Mouse (Mus musculus) olfactory bulb, adult 2 months (tissue): ENCODE results near the gene Mical1.

Experiments used
- CTCF ChIP-seq: fragments of 200-500 bp; IDR thresholded peaks from 2 replicates; pipeline ENCODE4 v1.5.1; 2012; ENCODE audit warnings: low read depth, mild to moderate bottlenecking, low read length, moderate library complexity; ENCODE audit not compliant: insufficient read depth
- POLR2A ChIP-seq: fragments of 200-500 bp; IDR thresholded peaks from 2 replicates; pipeline ENCODE4 v1.6.1; 2012; ENCODE audit warnings: mild to moderate bottlenecking, low read depth, low read length, moderate library complexity; ENCODE audit not compliant: insufficient read depth

DNA sequence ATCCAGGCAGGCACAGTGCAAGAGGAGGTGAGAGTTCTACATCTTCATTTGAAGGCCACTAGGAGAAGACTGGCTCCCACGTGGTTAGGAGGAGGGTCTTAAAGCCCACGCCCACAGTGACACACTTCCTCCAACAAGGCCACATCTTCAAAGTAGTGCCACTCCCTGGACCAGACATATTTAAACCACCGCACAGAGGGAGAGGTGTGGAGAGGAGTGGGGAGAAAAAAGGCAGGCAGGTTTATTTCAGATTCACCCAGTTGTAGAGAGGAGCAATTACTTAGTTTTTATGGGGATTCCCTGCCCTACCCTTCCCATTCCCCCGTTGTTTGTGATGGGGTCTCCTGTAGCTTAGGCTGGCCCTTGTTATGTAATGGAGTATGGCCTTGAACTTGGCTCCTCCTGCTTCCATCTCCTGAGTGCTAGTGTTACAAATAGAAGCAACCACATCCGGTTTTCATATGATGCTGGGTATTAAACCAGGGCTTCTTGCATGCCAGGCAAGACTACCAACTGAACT lies 3.1 kb upstream of the Mical1 start:
- TF ChIP-seq CTCF, result no peak
- no peak for TF ChIP-seq POLR2A
